Mouse (Mus musculus) heart, embryonic 13.5 days (tissue): Measurements from ENCODE around the gene Pax7. TPM values are rescaled to one million over a fixed set of nuclear protein-coding genes. Genes with fewer than 3 reads are reported as not detected.

Source experiments
- ATAC-seq: fragments of 200-750 bp; cut with Nextera tagmentation; 2 replicates; pipeline ENCODE4 v1.8.0; 2017; ENCODE audit warnings: moderate TSS enrichment; ENCODE audit not compliant: insufficient number of reproducible peaks, low FRiP score, low TSS enrichment; ENCODE audit errors: extremely low read depth
- H3K27ac ChIP-seq: fragments of 300-500 bp; sonication (generic); replicated peaks from 2 replicates; pipeline ENCODE4 v1.5.1; 2015; ENCODE audit warnings: moderate library complexity, mild to moderate bottlenecking, inconsistent platforms
- H3K27me3 ChIP-seq: fragments of 300-500 bp; sonication (generic); replicated peaks from 2 replicates; pipeline ENCODE4 v1.6.1; 2015; ENCODE audit warnings: mild to moderate bottlenecking, inconsistent platforms
- H3K36me3 ChIP-seq: fragments of 300-500 bp; sonication (generic); 2 replicates; pipeline ENCODE4 v1.6.1; 2015; ENCODE audit warnings: mild to moderate bottlenecking, inconsistent platforms
- H3K4me1 ChIP-seq: fragments of 300-500 bp; sonication (generic); 2 replicates; pipeline ENCODE4 v1.6.1; 2015; ENCODE audit warnings: inconsistent platforms
- H3K4me2 ChIP-seq: fragments of 300-500 bp; sonication (generic); 2 replicates; pipeline ENCODE4 v1.6.1; 2015; ENCODE audit warnings: inconsistent platforms, mild to moderate bottlenecking, moderate library complexity
- H3K4me3 ChIP-seq: fragments of 300-500 bp; sonication (generic); 2 replicates; pipeline ENCODE4 v1.5.1; 2015; ENCODE audit warnings: moderate library complexity, mild to moderate bottlenecking, inconsistent platforms
- H3K9ac ChIP-seq: fragments of 300-500 bp; sonication (generic); 2 replicates; pipeline ENCODE4 v1.6.1; 2015; ENCODE audit warnings: inconsistent platforms, mild to moderate bottlenecking, moderate library complexity
- H3K9me3 ChIP-seq: fragments of 300-500 bp; sonication (generic); 2 replicates; pipeline ENCODE4 v1.6.1; 2016; ENCODE audit warnings: inconsistent platforms
- WGBS: fragments of 180-500 bp; shearing (Covaris S2); methylation state at CpG from one replicate; pipeline ENCODE4 v1.1.7; 2015; ENCODE audit warnings: mixed read lengths; 5-methylcytosine and 5-hydroxymethylcytosine counted together
- polyA plus RNA-seq: library from polyadenylated mRNA; unstranded; fragments of >200 nt; fragmentation: Nextera tagmentation; extraction: Ambion mirVana; gene quantifications from 2 replicates; pipeline ENCODE4 v1.2.1, GENCODE M21; 2015

Gene Pax7
- polyA plus RNA-seq, 1 experiment from 2014 or later, result not detected

DNA sequence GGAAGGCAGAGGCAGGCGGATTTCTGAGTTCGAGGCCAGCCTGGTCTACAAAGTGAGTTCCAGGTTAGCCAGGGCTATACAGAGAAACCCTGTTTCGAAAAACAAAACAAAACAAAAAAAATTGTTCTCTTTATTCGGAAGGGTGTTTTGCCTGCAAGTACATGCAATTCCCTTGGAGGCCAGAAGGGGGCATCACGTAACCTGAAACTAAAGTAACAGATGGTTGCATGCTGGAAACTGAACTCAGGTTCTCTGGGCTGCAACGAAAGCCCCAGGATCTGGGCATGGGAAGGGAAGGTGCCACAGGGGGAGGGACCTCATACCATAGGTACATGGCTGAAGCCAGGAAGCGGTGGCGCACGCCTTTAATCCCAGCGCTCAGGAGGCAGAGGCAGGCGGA is 129.9 kb downstream of the Pax7 start:
- no peaks in the 10 kb centered on the region for H3K9me3 ChIP-seq
- no peaks in the 10 kb centered on the region for H3K4me1 ChIP-seq
- no peak overlapping the region for H3K27ac ChIP-seq
- no peaks in the 10 kb centered on the region for H3K36me3 ChIP-seq
- no peak overlapping the region for H3K4me3 ChIP-seq
- H3K4me2 ChIP-seq, result no peak overlapping the region
- no peak for ATAC-seq
- peaks cover 51% of the 10 kb centered on the region for H3K27me3 ChIP-seq
- WGBS, result 65% methylated on average over 11 of the region's 11 CpGs
- no peak overlapping the region for H3K9ac ChIP-seq

DNA sequence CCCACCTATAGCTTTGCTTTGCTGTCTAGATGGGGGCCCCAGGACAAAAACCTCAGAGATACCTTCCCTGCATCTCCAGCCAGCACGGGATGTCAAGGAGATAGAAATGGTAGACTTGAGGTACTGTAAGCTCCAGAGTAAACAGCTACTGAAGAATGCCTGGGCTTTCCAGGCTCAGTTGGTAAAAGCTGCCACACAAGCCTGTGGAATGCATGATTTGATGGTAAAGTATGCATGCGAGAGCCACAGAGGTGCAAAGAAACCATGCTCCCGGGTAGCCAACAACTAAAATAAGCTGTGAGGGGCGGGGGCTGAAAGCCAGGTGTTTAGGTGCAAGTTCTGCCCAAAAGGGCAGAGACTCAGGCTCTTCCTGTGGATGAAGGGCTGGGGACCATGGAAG is 130.4 kb downstream of the Pax7 start:
- Histone ChIP-seq H3K27me3 (peaks cover 51% of the 10 kb centered on the region), H3K4me1 (no peaks in the 10 kb centered on the region), H3K9ac (no peak overlapping the region), H3K4me3 (no peak overlapping the region), H3K9me3 (no peaks in the 10 kb centered on the region), H3K36me3 (no peaks in the 10 kb centered on the region), H3K4me2 (no peak overlapping the region), H3K27ac (no peak overlapping the region)
- no peak for ATAC-seq
- 43% methylated on average over 4 of the region's 4 CpGs for WGBS

DNA sequence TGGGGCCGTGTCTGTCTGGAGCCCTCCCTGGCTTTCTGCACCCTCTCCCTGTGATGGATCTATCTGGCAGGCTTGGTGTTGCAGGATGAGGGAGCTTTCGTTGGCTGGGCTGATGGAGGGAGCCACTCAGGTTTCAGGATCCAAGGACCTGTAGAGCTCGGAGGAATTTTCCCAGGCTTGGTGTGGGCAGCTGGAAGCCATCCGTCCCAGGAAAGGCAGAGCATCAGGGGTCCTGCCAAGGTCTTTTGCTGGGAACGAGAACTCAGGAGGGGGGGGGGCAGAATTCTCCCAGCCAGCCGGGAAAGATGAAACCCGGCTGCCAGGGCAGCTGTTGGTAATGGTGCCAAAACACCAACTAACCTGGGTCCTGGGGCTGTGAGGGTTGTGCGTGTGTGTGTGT is 134.7 kb downstream of the Pax7 start:
- WGBS, result 49% methylated on average over 8 of the region's 8 CpGs
- H3K4me3 ChIP-seq, result no peak overlapping the region
- H3K36me3 ChIP-seq, result no peaks in the 10 kb centered on the region
- 0 out of 2 replicates have a peak, but pooled peaks cover 3% of the 10 kb centered on the region for H3K4me1 ChIP-seq
- H3K9me3 ChIP-seq, result no peaks in the 10 kb centered on the region
- no peak for ATAC-seq
- H3K27me3 ChIP-seq, result peaks cover 58% of the 10 kb centered on the region
- no peak overlapping the region for H3K9ac ChIP-seq
- H3K27ac ChIP-seq, result no peak overlapping the region
- no peak overlapping the region for H3K4me2 ChIP-seq

DNA sequence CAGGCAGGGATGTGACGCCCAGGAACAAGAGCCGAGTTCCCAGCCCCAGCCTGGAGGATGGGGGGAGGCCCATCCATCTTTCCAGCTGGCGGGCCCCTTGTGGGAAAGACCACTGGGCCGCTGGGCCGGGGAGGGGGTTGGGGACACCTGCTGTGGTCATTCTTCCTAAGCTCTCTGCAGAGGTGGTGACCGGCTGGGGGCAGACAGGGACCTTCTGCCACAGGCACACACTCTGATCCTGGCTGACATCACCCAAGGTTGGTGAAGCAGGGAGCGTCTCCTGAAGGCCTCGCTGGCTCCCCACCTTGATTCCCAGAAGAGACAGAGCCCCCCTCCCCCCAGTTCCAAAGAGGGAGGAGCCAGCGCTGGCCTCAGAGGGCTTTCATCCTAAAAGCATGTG is 135.6 kb downstream of the Pax7 start:
- Histone ChIP-seq H3K4me3 (no peak overlapping the region), H3K36me3 (no peaks in the 10 kb centered on the region), H3K27ac (no peak overlapping the region), H3K9me3 (no peaks in the 10 kb centered on the region), H3K9ac (no peak overlapping the region), H3K4me1 (0 out of 2 replicates have a peak, but pooled peaks cover 3% of the 10 kb centered on the region), H3K27me3 (peaks cover 67% of the 10 kb centered on the region), H3K4me2 (no peak overlapping the region)
- no peak for ATAC-seq
- 7% methylated on average over 9 of the region's 9 CpGs for WGBS

DNA sequence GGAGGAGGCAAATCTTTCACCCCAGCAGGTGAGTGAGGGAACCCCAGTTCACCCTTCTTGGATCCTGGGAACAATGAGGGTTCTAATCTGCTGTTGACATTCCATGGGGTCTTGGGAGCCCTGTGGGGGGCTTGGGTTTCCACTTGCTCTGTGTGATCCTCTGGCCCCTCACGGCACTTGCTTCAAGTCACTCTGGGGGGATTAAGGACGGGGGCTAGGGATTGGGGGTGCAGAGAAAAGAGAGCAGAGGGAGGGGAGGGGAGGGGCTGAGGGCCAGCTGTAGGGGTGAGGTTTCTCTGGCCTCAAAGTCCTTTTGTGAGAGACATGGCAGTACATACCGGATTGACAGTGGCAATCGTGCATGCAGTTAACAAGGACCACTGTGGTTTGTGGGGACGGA is 140.0 kb downstream of the Pax7 start:
- H3K4me2 ChIP-seq, result no peak overlapping the region
- peaks cover 10% of the 10 kb centered on the region; the same call in 1 of the 2 replicates for H3K4me1 ChIP-seq
- no peak overlapping the region for H3K27ac ChIP-seq
- H3K9me3 ChIP-seq, result no peaks in the 10 kb centered on the region
- no peak overlapping the region for H3K9ac ChIP-seq
- WGBS, result 54% methylated on average over 5 of the region's 5 CpGs
- ATAC-seq, result no peak
- no peaks in the 10 kb centered on the region for H3K36me3 ChIP-seq
- H3K4me3 ChIP-seq, result no peak overlapping the region
- peaks cover 84% of the 10 kb centered on the region for H3K27me3 ChIP-seq

DNA sequence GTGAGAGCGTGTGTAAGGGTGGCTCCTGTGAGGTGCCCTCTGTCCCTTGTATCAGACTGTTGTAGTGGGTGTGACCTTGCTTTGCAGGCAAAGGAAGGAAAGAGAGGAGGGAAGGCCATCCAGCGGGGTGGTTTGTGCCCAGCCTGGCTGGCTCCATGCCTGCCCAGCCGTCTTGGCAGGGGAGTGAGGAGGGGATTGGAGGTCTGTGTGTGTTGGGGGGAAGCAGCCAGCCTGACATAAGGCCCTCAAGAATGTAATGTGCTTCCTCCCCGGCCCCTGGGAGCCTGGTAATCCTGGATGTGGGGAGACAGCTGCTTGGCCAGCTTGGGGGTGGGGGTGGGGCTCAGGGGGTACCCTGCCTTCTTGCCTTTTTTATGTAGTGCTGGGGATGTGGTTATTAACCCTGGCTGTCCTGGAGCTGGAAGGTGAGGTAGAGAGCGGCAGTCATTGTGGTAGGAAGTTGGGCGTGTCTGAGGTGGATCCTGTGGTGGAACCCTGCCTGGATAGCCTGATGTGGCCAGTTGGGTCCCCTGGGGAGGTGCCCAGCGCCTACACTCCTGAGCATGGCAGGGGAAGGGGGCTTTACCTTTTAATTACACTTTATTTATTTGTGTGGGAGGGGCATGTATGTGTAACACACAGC is 143.6 kb downstream of the Pax7 start:
- Histone ChIP-seq H3K4me3 (no peak overlapping the region), H3K4me2 (no peak overlapping the region), H3K9ac (no peak overlapping the region), H3K27me3 (peaks cover 71% of the 10 kb centered on the region), H3K36me3 (no peaks in the 10 kb centered on the region), H3K4me1 (peaks cover 6% of the 10 kb centered on the region; the same call in 1 of the 2 replicates), H3K9me3 (no peaks in the 10 kb centered on the region), H3K27ac (no peak overlapping the region)
- no peak for ATAC-seq
- WGBS, result 31% methylated on average over 7 of the region's 7 CpGs

DNA sequence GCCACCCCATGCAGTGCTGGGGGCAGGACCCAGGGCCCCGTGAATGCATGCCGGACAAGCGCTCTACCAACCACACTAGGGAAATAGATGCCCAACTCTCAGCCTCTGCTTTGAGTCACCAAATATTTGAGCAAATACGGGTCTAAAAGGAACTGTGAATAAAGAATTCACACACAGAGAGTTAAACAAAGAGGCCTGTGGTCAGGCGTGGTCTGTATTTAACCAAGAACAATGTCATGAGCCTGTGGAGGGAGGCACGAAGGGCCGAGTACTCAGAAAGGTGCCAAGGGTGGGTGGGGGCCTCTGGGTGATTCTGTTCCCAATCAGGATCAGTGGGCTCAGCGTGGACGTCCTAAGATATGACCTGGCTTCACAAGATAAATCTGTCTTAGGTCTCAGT is 145.3 kb downstream of the Pax7 start:
- Histone ChIP-seq H3K27me3 (peaks cover 58% of the 10 kb centered on the region), H3K4me2 (no peak overlapping the region), H3K4me3 (no peak overlapping the region), H3K27ac (no peak overlapping the region), H3K9ac (no peak overlapping the region), H3K36me3 (no peaks in the 10 kb centered on the region), H3K9me3 (no peaks in the 10 kb centered on the region), H3K4me1 (peaks cover 6% of the 10 kb centered on the region; the same call in 1 of the 2 replicates)
- WGBS, result 69% methylated on average over 9 of the region's 9 CpGs
- no peak for ATAC-seq

Other genes starting within 250 kb of the Pax7 start
- not detected in 2 replicates for gene Gm21969, start 230.3 kb downstream of the Pax7 start, polyA plus RNA-seq
- gene Aldh4a1, start 210.7 kb downstream of the Pax7 start, polyA plus RNA-seq, result 18.8 and 23.2 TPM in 2 replicates
- not detected in 2 replicates for gene Tas1r2, start 180.0 kb downstream of the Pax7 start, polyA plus RNA-seq
- 0.06 and 0.11 TPM in 2 replicates for gene Klhdc7a, start 134.5 kb upstream of the Pax7 start, polyA plus RNA-seq